In the genomic region with DNA sequence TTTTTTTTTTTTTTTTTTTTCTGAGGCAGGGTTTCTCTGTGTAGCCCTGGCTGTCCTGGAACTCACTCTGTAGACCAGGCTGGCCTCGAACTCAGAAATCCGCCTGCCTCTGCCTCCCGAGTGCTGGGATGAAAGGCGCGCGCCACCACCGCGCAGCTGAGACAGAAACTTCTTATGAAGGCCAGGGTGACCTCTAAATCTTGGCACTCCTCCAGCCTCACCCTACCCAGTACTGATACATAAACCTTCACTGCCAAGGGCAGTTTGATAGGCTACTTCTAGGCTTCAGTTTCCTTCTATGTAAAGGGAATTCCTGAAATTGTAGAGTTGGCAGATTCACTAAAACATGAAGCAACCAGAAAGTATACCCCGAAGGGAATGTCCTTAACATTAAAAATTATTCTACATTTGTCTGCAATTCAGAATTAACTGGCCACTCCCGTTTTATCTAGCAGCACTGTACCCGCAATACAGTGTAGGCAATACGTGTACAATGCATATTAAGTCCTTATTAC, we compare ENCODE assay signal across 8 mouse cellular contexts. TPM values are rescaled to one million over a fixed set of nuclear protein-coding genes. Genes with fewer than 3 reads are reported as not detected.
A peak's percentile ranks its signal among the peaks of the same experiment; 100 is the strongest.
DNase-seq lines count a peak whose midpoint lies in the region; ATAC-seq lines count a peak whose summit lies in the region.

No protein-coding gene starts in this region.

- 86% methylated on average over 12 of the region's 12 CpGs for WGBS in midbrain, embryonic 11.5 days

- H3K4me1 ChIP-seq in midbrain, embryonic 11.5 days (ENCODE audit: control insufficient read depth, insufficient read depth, low read length): peaks cover 3% of the 10 kb centered on the region; the same call in 1 of the 2 replicates

- intact Hi-C loops in gastrocnemius, postnatal 14 days (cut with DNase I; ENCODE audit: low total_unique reads): no loop called here

- ATAC-seq in midbrain, embryonic 11.5 days (ENCODE audit: low FRiP score): no peak

- H3K27ac ChIP-seq in midbrain, embryonic 11.5 days (ENCODE audit: low read depth, low read length): no peak overlapping the region

- peak; percentile 46 for DNase-seq in adrenal gland, adult 2 months
- no peak for DNase-seq in adrenal gland, adult 18-20 months (ENCODE audit: low spot score in 2 of 2)
- peak; percentile 10 for DNase-seq in right cerebral cortex, postnatal 4 days
- DNase-seq in right cerebral cortex, adult 2 months (ENCODE audit: low spot score in 2 of 2): no peak
- DNase-seq in induced T-regulatory cell, adult 2 months (ENCODE audit: low read depth): peak; percentile 39
- no peak for DNase-seq in midbrain, embryonic 11.5 days (ENCODE audit: low spot score, missing footprints)
- DNase-seq in layer of hippocampus, postnatal 10 days (ENCODE audit: low spot score in 2 of 2): no peak
- DNase-seq in gastrocnemius, postnatal 14 days: no peak

- H3K36me3 ChIP-seq in midbrain, embryonic 11.5 days (ENCODE audit: control insufficient read depth, insufficient read depth, low read length): no peaks in the 10 kb centered on the region

- no peak overlapping the region; the same call in 1 of the 2 replicates for H3K9ac ChIP-seq in midbrain, embryonic 11.5 days (ENCODE audit: low read length)

- no peaks in the 10 kb centered on the region for H3K9me3 ChIP-seq in midbrain, embryonic 11.5 days (ENCODE audit: control insufficient read depth, low read length)

- H3K4me3 ChIP-seq in midbrain, embryonic 11.5 days (ENCODE audit: low read depth, low read length): peak overlapping the region; percentile 83; the same call in 1 of the 2 replicates

- peak overlapping the region; percentile 46 for H3K4me2 ChIP-seq in midbrain, embryonic 11.5 days

- peaks cover 2% of the 10 kb centered on the region; the same call in 1 of the 2 replicates for H3K27me3 ChIP-seq in midbrain, embryonic 11.5 days (ENCODE audit: control insufficient read depth, insufficient read depth, low read length)

RNA-seq across cellular contexts. Expression of gene Foxn2, which starts 0.9 kb away (rescaled TPM):
- 10 to 100 TPM; 17.7 to 21.0 TPM for total RNA-seq in adrenal gland, adult 2 months (2021)
- 2.4 and 2.8 TPM in 2 replicates for polyA plus RNA-seq in adrenal gland, adult 2 months (2012; rRNA removed)
- 10 to 100 TPM; 19.0 to 20.9 TPM for total RNA-seq in adrenal gland, adult 18-20 months (2021)
- 7.2 and 8.2 TPM in 2 replicates for polyA plus RNA-seq in midbrain, embryonic 11.5 days (2014; fragmentation: Nextera tagmentation; extraction: Ambion mirVana)
- 10 to 100 TPM; 15.6 to 17.4 TPM for total RNA-seq in layer of hippocampus, postnatal 10 days (2021)
- total RNA-seq in gastrocnemius, postnatal 14 days (2021): 10 to 100 TPM; 11.7 to 12.9 TPM

Comparison
In these comparisons a context has a peak if more than half of its experiments do, and no peak if none do; other contexts are left out.
1. DNase-seq: peak in adrenal gland, adult 2 months (single experiment), right cerebral cortex, postnatal 4 days (single experiment) and induced T-regulatory cell, adult 2 months (single experiment); none in adrenal gland, adult 18-20 months (0 of 2), right cerebral cortex, adult 2 months (0 of 2), midbrain, embryonic 11.5 days (single experiment), layer of hippocampus, postnatal 10 days (0 of 2) and gastrocnemius, postnatal 14 days (single experiment).